Mouse (Mus musculus): ENCODE measurements at regions not wholly inside any gene's neighbourhood (a gene's known extent, or its start where the extent isn't known, plus 50 kb on each side); places are given as distances from the start of the nearest gene placed in this dataset.
A peak's percentile ranks its signal among the peaks of the same experiment; 100 is the strongest.

- DNase-seq: no peak
- TF ChIP-seq CTCF (IDR thresholded peaks at IDR 0.05): no peak
- intact Hi-C loops (cut with DNase I): loop anchor here (1.0 to 5.0 kb wide), 2 partner anchors 289 to 580 kb away; partner anchors contain the start of gene Gas1
- Histone ChIP-seq H3K4me3 (no peak overlapping the region), H3K27ac (peak overlapping the region; percentile 32; the same call in 1 of the 2 replicates)
Observed at GRCm38 (mm10) chr13:59888038-59889016, 65.4 kb upstream of the Tut7 start.

- no peak for TF ChIP-seq CTCF (IDR thresholded peaks at IDR 0.05)
- H3K27ac ChIP-seq: 0 out of 2 replicates have a peak overlapping the region, but pooled peaks have one; percentile 32
- no peak for DNase-seq
- intact Hi-C loops (cut with DNase I): loop anchor here (5.0 kb wide), 1 partner anchor 290 kb away; the partner anchor contains the start of gene Gas1
- H3K4me3 ChIP-seq: no peak overlapping the region
Observed at GRCm38 (mm10) chr13:59887306-59887705, 64.4 kb upstream of the Tut7 start.

- peak; percentile 36 for TF ChIP-seq CTCF (IDR thresholded peaks at IDR 0.05)
- H3K4me3 ChIP-seq: no peak overlapping the region
- H3K27ac ChIP-seq: no peak overlapping the region
- no peak for DNase-seq
- intact Hi-C loops (cut with DNase I): loop anchor here (5.0 kb wide), 1 partner anchor 291 kb away; the partner anchor contains the start of gene Gas1
Observed at GRCm38 (mm10) chr13:59886572-59886971, 63.6 kb upstream of the Tut7 start.

GRCm38 (mm10) chr13:59881989-59882784, 59.2 kb upstream of the Tut7 start:
- peak overlapping the region; percentile 54 for H3K27ac ChIP-seq
- no peak for DNase-seq
- intact Hi-C loops (cut with DNase I): no loop called here
- no peak for TF ChIP-seq CTCF (IDR thresholded peaks at IDR 0.05)
- H3K4me3 ChIP-seq: peak overlapping the region; percentile 54

GRCm38 (mm10) chr13:59880055-59880454, 57.1 kb upstream of the Tut7 start:
- no peak for DNase-seq
- no peak overlapping the region for H3K27ac ChIP-seq
- intact Hi-C loops (cut with DNase I): no loop called here
- no peak for TF ChIP-seq CTCF (IDR thresholded peaks at IDR 0.05)
- H3K4me3 ChIP-seq: peak overlapping the region; percentile 26; the same call in 1 of the 2 replicates

GRCm38 (mm10) chr13:59875637-59876036, 52.7 kb upstream of the Tut7 start:
- peak overlapping the region; percentile 75 for H3K27ac ChIP-seq
- intact Hi-C loops (cut with DNase I): no loop called here
- DNase-seq: peak; percentile 39
- H3K4me3 ChIP-seq: 0 out of 2 replicates have a peak overlapping the region, but pooled peaks have one; percentile 60
- TF ChIP-seq CTCF (IDR thresholded peaks at IDR 0.05): no peak

- Histone ChIP-seq H3K27ac (peak overlapping the region; percentile 75; the same call in 1 of the 2 replicates), H3K4me3 (no peak overlapping the region)
- DNase-seq: no peak
- TF ChIP-seq CTCF (IDR thresholded peaks at IDR 0.05): no peak
- intact Hi-C loops (cut with DNase I): no loop called here
Observed at GRCm38 (mm10) chr13:59874137-59874931, 51.4 kb upstream of the Tut7 start.
